Mouse (Mus musculus) midbrain, embryonic 11.5 days (tissue): ENCODE results near the gene Trip13. TPM values are rescaled to one million over a fixed set of nuclear protein-coding genes. Genes with fewer than 3 reads are reported as not detected.
A peak's percentile ranks its signal among the peaks of the same experiment; 100 is the strongest.

ENCODE experiments used
- ATAC-seq: fragments of 200-750 bp; cut with Nextera tagmentation; 2 replicates; pipeline ENCODE4 v1.8.0; 2017; ENCODE audit warnings: moderate TSS enrichment, moderate library complexity; ENCODE audit not compliant: low FRiP score
- DNase-seq: peaks from one replicate; pipeline ENCODE4 v3.0.0; 2015; ENCODE audit warnings: low spot score; ENCODE audit errors: missing footprints
- H3K27ac ChIP-seq: fragments of 300-500 bp; sonication (generic); 2 replicates; pipeline ENCODE4 v1.5.1; 2014; ENCODE audit warnings: low read depth, low read length
- H3K27me3 ChIP-seq: fragments of 300-500 bp; sonication (generic); 2 replicates; pipeline ENCODE4 v1.6.1; 2014; ENCODE audit warnings: mild to moderate bottlenecking, low read length, moderate library complexity, mixed read lengths; ENCODE audit not compliant: control insufficient read depth, insufficient read depth
- H3K36me3 ChIP-seq: fragments of 300-500 bp; sonication (generic); 2 replicates; pipeline ENCODE4 v1.6.1; 2014; ENCODE audit warnings: mild to moderate bottlenecking, low read length, moderate library complexity, mixed read lengths; ENCODE audit not compliant: control insufficient read depth, insufficient read depth
- H3K4me1 ChIP-seq: fragments of 300-500 bp; sonication (generic); 2 replicates; pipeline ENCODE4 v1.6.1; 2014; ENCODE audit warnings: low read length; ENCODE audit not compliant: control insufficient read depth, insufficient read depth
- H3K4me2 ChIP-seq: fragments of 300-500 bp; sonication (generic); 2 replicates; pipeline ENCODE4 v1.6.1; 2014; ENCODE audit warnings: mild to moderate bottlenecking, moderate library complexity
- H3K4me3 ChIP-seq: fragments of 300-500 bp; sonication (generic); 2 replicates; pipeline ENCODE4 v1.5.1; 2014; ENCODE audit warnings: low read depth, low read length
- H3K9ac ChIP-seq: fragments of 300-500 bp; sonication (generic); 2 replicates; pipeline ENCODE4 v1.6.1; 2014; ENCODE audit warnings: low read length
- H3K9me3 ChIP-seq: fragments of 300-500 bp; sonication (generic); 2 replicates; pipeline ENCODE4 v1.6.1; 2016; ENCODE audit warnings: low read length; ENCODE audit not compliant: control insufficient read depth
- WGBS: fragments of 180-500 bp; shearing (Covaris S2); extraction: QIAGEN DNeasy Blood & Tissue Kit; methylation state at CpG from one replicate; pipeline ENCODE4 v1.1.7; 2014; 5-methylcytosine and 5-hydroxymethylcytosine counted together
- microRNA-seq: library from miRNA; unstranded; fragments of <30 nt; microRNA quantifications from one replicate; pipeline ENCODE4, GENCODE M21; 2017
- polyA plus RNA-seq: library from polyadenylated mRNA; unstranded; fragments of >200 nt; fragmentation: Nextera tagmentation; extraction: Ambion mirVana; gene quantifications from 2 replicates; pipeline ENCODE4 v1.2.1, GENCODE M21; 2014

The Trip13 gene
- polyA plus RNA-seq, 1 experiment from 2014 or later, result 53.4 TPM

- Histone ChIP-seq H3K36me3 (no peaks in the 10 kb centered on the region), H3K27me3 (no peaks in the 10 kb centered on the region), H3K9me3 (no peaks in the 10 kb centered on the region), H3K4me3 (no peak overlapping the region), H3K4me2 (no peak overlapping the region), H3K4me1 (no peaks in the 10 kb centered on the region), H3K27ac (no peak overlapping the region), H3K9ac (no peak overlapping the region)
- no peak for ATAC-seq
- 49% methylated on average over 2 of the region's 2 CpGs for WGBS
- peak; percentile 12 for DNase-seq
Observed at GRCm38 (mm10) chr13:73872159-73872558, 65.4 kb downstream of the Trip13 start.

Small RNA genes lying within 50 kb of the gene (microRNA-seq; reads per million reads assigned to microRNA genes)
- gene Gm25197, result not detected

Other genes with a start within 250 kb of the Trip13 start
- gene Slc6a19, start 232.9 kb downstream of the Trip13 start, polyA plus RNA-seq, result 0.14 and 0.17 TPM in 2 replicates
- gene Slc12a7, start 204.7 kb downstream of the Trip13 start, polyA plus RNA-seq, result 34.3 and 38.2 TPM in 2 replicates
- gene Nkd2, start 90.2 kb downstream of the Trip13 start, polyA plus RNA-seq, result 8.4 and 9.8 TPM in 2 replicates
- gene Brd9, start within 50 bp of the Trip13 start, polyA plus RNA-seq, result 76.7 and 84.8 TPM in 2 replicates
- not detected in 2 replicates for gene Zdhhc11, start 26.1 kb upstream of the Trip13 start, polyA plus RNA-seq
- gene Tppp, start 71.6 kb upstream of the Trip13 start, polyA plus RNA-seq, result 3.4 and 3.8 TPM in 2 replicates
- 22.4 and 23.5 TPM in 2 replicates for gene Cep72, start 124.5 kb upstream of the Trip13 start, polyA plus RNA-seq
- 0.03 TPM in 1 of 2 replicates, not detected in the other for gene Slc9a3, start 183.7 kb upstream of the Trip13 start, polyA plus RNA-seq